Mouse (Mus musculus): ENCODE measurements around the gene Gm20388. TPM values are rescaled to one million over a fixed set of nuclear protein-coding genes. Genes with fewer than 3 reads are reported as not detected.

The Gm20388 gene
- polyA plus RNA-seq, 2 experiments = 8.5 TPM; not detected in 1

GRCm38 (mm10) chr8:120534504-120535368, 624.1 kb downstream of the Gm20388 start:
- peaks cover 46% of the 10 kb centered on the region in 2 experiments for H3K4me1 ChIP-seq (replicated peaks; ENCODE audit: control insufficient read depth in 2 of 2, insufficient read depth in 2 of 2, low read length in 1 of 2)
- 20% methylated on average over 14 of the region's 14 CpGs for WGBS (ENCODE audit: insufficient replicate concordance)
- H3K4me3 ChIP-seq (ENCODE audit: insufficient read depth in 1 of 2, low read depth in 2 of 2, low read length in 2 of 2) = peak overlapping the region in 1 of 2 experiments; percentile 88; a peak in 1 of 4 replicates
- no peak overlapping the region for H3K27ac ChIP-seq
- H3K9me3 ChIP-seq (ENCODE audit: control insufficient read depth, low read length) = no peaks in the 10 kb centered on the region
- DNase-seq (ENCODE audit: low read depth in 3 of 3, low spot score in 3 of 3) (peak; percentile 74 to 81 (median 77)), ATAC-seq (ENCODE audit: insufficient read depth) (peak; percentile 42)
- TF ChIP-seq EP300 (IDR thresholded peaks at IDR 0.05; ENCODE audit: low read depth) = no peak
- peak; percentile 100 for TF ChIP-seq CTCF (IDR thresholded peaks at IDR 0.05; ENCODE audit: low read depth)
- peak overlapping the region; percentile 93 for H3K4me2 ChIP-seq (ENCODE audit: low read depth)
- no peaks in the 10 kb centered on the region for H3K27me3 ChIP-seq (ENCODE audit: control insufficient read depth, insufficient read depth, low read length)
- no peak overlapping the region; the same call in 1 of the 2 replicates for H3K9ac ChIP-seq (replicated peaks)
- peaks cover 3% of the 10 kb centered on the region for H3K36me3 ChIP-seq (replicated peaks; ENCODE audit: control insufficient read depth, insufficient read depth, low read depth)

DNA sequence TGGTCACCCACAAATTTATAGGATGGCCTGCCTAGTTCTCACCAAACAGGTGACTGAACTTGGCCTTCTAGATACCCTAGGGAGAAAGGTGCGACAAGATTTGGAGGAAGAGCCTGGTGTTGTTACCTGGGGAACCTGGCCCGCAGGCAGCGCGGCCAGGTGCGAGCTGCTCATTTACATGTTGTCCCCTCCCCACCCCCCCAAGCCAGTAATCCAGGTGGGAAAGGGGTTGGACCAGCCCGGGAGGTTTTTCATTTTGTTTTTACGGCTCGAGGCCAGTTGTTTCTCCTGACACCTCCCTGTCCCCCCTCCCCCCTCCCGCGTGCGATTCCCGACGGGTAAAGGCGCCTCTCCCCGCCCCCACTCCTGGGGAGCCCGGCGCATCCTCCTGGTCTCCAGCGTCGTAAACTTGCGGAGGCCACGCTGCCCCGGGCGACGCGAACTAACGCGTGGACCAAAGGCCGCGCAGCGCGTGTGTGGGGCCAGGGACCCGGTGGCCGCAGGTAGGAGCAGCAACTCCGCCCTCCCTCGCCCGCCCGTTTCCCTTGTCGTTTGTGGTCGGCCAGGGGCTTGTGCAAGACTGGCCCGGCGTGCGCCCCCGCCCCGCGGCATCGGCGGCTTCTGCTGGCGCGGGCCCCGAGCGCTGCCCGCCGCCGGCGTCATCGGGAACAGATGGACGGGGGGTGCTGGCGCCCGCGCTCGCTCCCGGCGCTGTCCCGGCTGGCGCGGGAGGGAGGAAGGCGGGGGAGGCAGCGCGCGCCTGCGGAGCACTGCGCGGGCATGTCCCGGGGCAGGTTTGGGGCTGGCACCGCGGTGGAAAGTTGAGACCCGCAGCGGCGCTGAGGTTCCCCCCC, 625.0 kb downstream of the Gm20388 start:
- Histone ChIP-seq H3K4me1 (replicated peaks; ENCODE audit: control insufficient read depth in 2 of 2, insufficient read depth in 2 of 2, low read length in 1 of 2) (peaks cover 55 to 56% of the 10 kb centered on the region in 2 experiments), H3K27me3 (ENCODE audit: control insufficient read depth, insufficient read depth, low read length) (no peaks in the 10 kb centered on the region), H3K36me3 (replicated peaks; ENCODE audit: control insufficient read depth, insufficient read depth, low read depth) (peaks cover 3% of the 10 kb centered on the region), H3K9me3 (ENCODE audit: control insufficient read depth, low read length) (no peaks in the 10 kb centered on the region), H3K4me2 (ENCODE audit: low read depth) (peak overlapping the region; percentile 93), H3K27ac (peak overlapping the region; percentile 78), H3K9ac (replicated peaks) (peak overlapping the region; percentile 70), H3K4me3 (ENCODE audit: insufficient read depth in 1 of 2, low read depth in 2 of 2, low read length in 2 of 2) (peak overlapping the region; percentile 73 to 88)
- WGBS (ENCODE audit: insufficient replicate concordance) = under 1% methylated on average over 78 of the region's 79 CpGs
- TF ChIP-seq EP300 (IDR thresholded peaks at IDR 0.05; ENCODE audit: low read depth) = no peak
- no peak for TF ChIP-seq CTCF (IDR thresholded peaks at IDR 0.05; ENCODE audit: low read depth)
- DNase-seq (ENCODE audit: low read depth in 3 of 3, low spot score in 3 of 3) (no peak), ATAC-seq (ENCODE audit: insufficient read depth) (no peak)

DNA sequence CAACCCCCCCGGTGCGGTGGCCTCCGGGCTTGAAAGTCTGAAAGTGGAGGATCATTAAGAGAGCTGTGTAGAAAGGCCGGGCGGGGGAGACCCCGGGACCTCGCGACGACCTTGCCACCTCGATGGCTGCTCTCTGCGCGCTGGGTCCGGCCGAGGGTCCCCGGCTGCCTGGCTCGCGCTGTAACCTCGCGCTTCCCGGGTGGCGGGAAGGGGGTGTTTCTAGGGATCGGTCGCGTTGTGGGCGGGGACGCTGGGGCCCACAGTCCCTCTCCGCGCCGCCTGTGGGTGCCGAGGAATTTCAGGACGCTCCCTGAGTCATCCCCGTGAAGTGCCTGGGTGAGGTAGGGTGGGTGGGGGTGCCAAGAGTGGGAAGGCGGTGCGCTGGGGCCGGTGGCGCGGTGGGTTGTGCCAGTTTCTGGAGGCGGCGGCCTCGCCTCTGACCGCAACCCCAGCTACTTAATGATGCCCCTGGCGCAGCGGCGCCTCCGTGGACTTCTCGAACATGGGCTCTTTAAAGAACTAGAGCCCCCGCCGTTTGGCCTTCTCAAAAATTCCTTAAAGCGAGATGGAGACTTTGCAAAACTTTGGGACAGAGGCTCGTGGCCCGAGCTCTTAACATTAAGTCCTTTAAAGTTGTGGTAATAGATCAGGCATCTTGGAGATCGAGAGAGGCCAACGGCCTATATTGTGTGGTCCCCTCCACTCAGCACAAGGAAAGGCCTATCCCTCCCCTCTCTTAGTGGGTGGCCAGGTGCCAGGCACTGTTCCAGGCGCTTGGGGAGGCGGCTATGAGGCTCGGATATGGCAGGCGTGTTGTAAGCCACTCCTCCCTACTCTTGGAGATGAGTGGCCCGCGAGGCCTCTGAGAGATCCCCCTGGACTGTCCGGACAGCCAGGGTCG, 625.9 kb downstream of the Gm20388 start:
- under 1% methylated on average over 61 of the region's 61 CpGs for WGBS (ENCODE audit: insufficient replicate concordance)
- H3K4me1 ChIP-seq (replicated peaks; ENCODE audit: control insufficient read depth in 2 of 2, insufficient read depth in 2 of 2, low read length in 1 of 2) = peaks cover 54 to 57% of the 10 kb centered on the region in 2 experiments
- ATAC-seq (ENCODE audit: insufficient read depth) = peak; percentile 40
- DNase-seq (ENCODE audit: low read depth in 3 of 3, low spot score in 3 of 3) = no peak
- no peaks in the 10 kb centered on the region for H3K27me3 ChIP-seq (ENCODE audit: control insufficient read depth, insufficient read depth, low read length)
- no peaks in the 10 kb centered on the region for H3K36me3 ChIP-seq (replicated peaks; ENCODE audit: control insufficient read depth, insufficient read depth, low read depth)
- H3K4me2 ChIP-seq (ENCODE audit: low read depth) = peak overlapping the region; percentile 93
- TF ChIP-seq EP300 (IDR thresholded peaks at IDR 0.05; ENCODE audit: low read depth) = no peak
- peak; percentile 21; the same call in 1 of the 2 replicates for TF ChIP-seq CTCF (IDR thresholded peaks at IDR 0.05; ENCODE audit: low read depth)
- H3K9me3 ChIP-seq (ENCODE audit: control insufficient read depth, low read length) = no peaks in the 10 kb centered on the region
- H3K27ac ChIP-seq = peak overlapping the region; percentile 78
- peak overlapping the region; percentile 73 to 88 for H3K4me3 ChIP-seq (ENCODE audit: insufficient read depth in 1 of 2, low read depth in 2 of 2, low read length in 2 of 2)
- H3K9ac ChIP-seq (replicated peaks) = peak overlapping the region; percentile 70

DNA sequence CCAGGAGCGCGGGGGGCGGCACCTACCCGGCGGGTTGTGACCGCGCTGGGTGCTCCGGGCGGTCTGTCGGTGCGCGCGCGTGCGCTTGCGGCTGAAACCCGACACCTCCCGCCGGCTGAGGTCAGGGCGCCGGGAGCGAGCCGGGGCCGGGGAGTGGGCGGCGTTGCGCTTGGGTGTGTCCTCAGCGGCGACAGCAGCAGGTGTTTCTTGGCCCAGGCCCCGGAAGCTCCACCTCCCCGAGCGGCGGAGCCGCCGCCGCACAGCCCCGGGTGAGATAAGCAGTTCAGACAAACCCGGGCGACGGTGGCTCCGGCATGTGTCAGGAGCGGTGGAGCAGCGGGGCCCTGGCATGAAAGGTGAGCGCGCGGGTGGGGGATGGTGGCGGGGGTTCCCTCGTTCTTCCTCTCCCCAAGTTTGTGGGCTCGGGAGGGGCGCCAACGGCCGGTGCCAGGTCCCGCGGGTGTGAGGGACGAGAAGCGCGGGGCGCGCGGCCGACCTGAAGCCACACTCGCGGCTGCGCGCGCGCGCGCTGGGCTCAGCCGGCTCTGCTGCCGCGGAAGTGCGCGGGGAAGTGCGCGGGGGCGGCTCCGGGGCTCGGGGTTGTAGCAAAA, 626.7 kb downstream of the Gm20388 start:
- Histone ChIP-seq H3K4me3 (ENCODE audit: insufficient read depth in 1 of 2, low read depth in 2 of 2, low read length in 2 of 2) (peak overlapping the region; percentile 73 to 88), H3K4me1 (replicated peaks; ENCODE audit: control insufficient read depth in 2 of 2, insufficient read depth in 2 of 2, low read length in 1 of 2) (peaks cover 54 to 55% of the 10 kb centered on the region in 2 experiments), H3K4me2 (ENCODE audit: low read depth) (peak overlapping the region; percentile 93), H3K9me3 (ENCODE audit: control insufficient read depth, low read length) (no peaks in the 10 kb centered on the region), H3K9ac (replicated peaks) (peak overlapping the region; percentile 85), H3K27me3 (ENCODE audit: control insufficient read depth, insufficient read depth, low read length) (no peaks in the 10 kb centered on the region), H3K36me3 (replicated peaks; ENCODE audit: control insufficient read depth, insufficient read depth, low read depth) (no peaks in the 10 kb centered on the region), H3K27ac (peak overlapping the region; percentile 78)
- ATAC-seq (ENCODE audit: insufficient read depth) (peak; percentile 80), DNase-seq (ENCODE audit: low read depth in 3 of 3, low spot score in 3 of 3) (peak; percentile 84 to 90 (median 85))
- WGBS (ENCODE audit: insufficient replicate concordance) = under 1% methylated on average over 67 of the region's 79 CpGs
- no peak for TF ChIP-seq CTCF (IDR thresholded peaks at IDR 0.05; ENCODE audit: low read depth)

All from liver, embryonic 14.5 days (tissue).